Mouse (Mus musculus) small intestine, adult 2 months (tissue): ENCODE measurements at regions not wholly inside any gene's neighbourhood (a gene's known extent, or its start where the extent isn't known, plus 50 kb on each side); places are given as distances from the start of the nearest gene placed in this dataset.

Source experiments
- H3K27ac ChIP-seq: fragments of 200-500 bp; 2 replicates; pipeline ENCODE4 v1.5.1; 2012; ENCODE audit warnings: low read depth, low read length, control low read depth, inconsistent platforms; ENCODE audit not compliant: insufficient read depth
- H3K27me3 ChIP-seq: fragments of 200-500 bp; 2 replicates; pipeline ENCODE4 v1.6.1; 2012; ENCODE audit warnings: mild to moderate bottlenecking, moderate library complexity, low read length, inconsistent platforms; ENCODE audit not compliant: control insufficient read depth, insufficient read depth
- H3K36me3 ChIP-seq: fragments of 200-500 bp; 2 replicates; pipeline ENCODE4 v1.6.1; 2012; ENCODE audit warnings: mild to moderate bottlenecking, low read length, control low read depth, inconsistent platforms; ENCODE audit not compliant: control insufficient read depth, insufficient read depth
- H3K4me1 ChIP-seq: fragments of 200-500 bp; 2 replicates; pipeline ENCODE4 v1.6.1; 2012; ENCODE audit warnings: low read length, inconsistent platforms, mixed read lengths; ENCODE audit not compliant: control insufficient read depth, insufficient read depth, insufficient read length
- H3K4me3 ChIP-seq: fragments of 200-500 bp; 2 replicates; pipeline ENCODE4 v1.5.1; 2012; ENCODE audit warnings: low read depth, mild to moderate bottlenecking, control low read depth, inconsistent platforms, low read length, moderate library complexity
- CTCF ChIP-seq: fragments of 200-500 bp; IDR thresholded peaks from 2 replicates; pipeline ENCODE4 v1.5.1; 2012; ENCODE audit warnings: low read depth, mild to moderate bottlenecking, control low read depth, inconsistent platforms, low read length, moderate library complexity, mixed read lengths; ENCODE audit not compliant: insufficient replicate concordance, insufficient read length; ENCODE audit errors: extremely low read depth
- POLR2A ChIP-seq: fragments of 200-500 bp; IDR thresholded peaks from 2 replicates; pipeline ENCODE4 v1.6.1; 2012; ENCODE audit warnings: low read depth, mild to moderate bottlenecking, control low read depth, inconsistent platforms, low read length, moderate library complexity
- WGBS: fragments of 180-500 bp; shearing (Covaris S2); methylation state at CpG from one replicate; pipeline ENCODE4 v1.1.7; 2018; 5-methylcytosine and 5-hydroxymethylcytosine counted together

GRCm38 (mm10) chr16:93272636-93273035, 331.2 kb downstream of the Setd4 start:
- Histone ChIP-seq H3K27ac (no peak overlapping the region), H3K4me1 (no peaks in the 10 kb centered on the region), H3K4me3 (no peak overlapping the region), H3K36me3 (no peaks in the 10 kb centered on the region), H3K27me3 (no peaks in the 10 kb centered on the region)
- TF ChIP-seq POLR2A = no peak
- no peak for TF ChIP-seq CTCF
- WGBS = 11% methylated on average over 8 of the region's 8 CpGs

DNA sequence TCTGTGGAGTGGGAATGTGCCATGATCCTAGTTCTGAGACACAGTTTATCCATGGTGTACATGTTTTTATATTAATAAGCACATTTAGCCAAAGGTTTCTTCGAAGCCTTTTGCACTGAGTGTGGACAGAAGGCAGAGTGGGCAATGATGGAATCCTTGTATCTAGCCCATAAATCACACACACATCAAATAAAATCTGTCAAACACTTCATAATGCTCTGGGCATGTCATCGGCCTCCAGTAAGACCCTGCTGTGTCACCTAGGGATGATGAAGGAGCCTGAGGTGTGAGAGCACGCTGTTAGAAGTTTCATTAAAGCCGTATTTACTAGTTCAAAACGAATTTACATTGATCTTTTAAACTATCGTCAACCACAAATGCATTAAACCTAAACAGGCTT, 331.7 kb downstream of the Setd4 start:
- 31% methylated on average over 6 of the region's 6 CpGs for WGBS
- H3K4me3 ChIP-seq = no peak overlapping the region
- TF ChIP-seq CTCF (no peak), POLR2A (no peak)
- no peaks in the 10 kb centered on the region for H3K4me1 ChIP-seq
- H3K27me3 ChIP-seq = no peaks in the 10 kb centered on the region
- H3K27ac ChIP-seq = no peak overlapping the region
- no peaks in the 10 kb centered on the region for H3K36me3 ChIP-seq

- Histone ChIP-seq H3K4me1 (peaks cover 3% of the 10 kb centered on the region; the same call in 1 of the 2 replicates), H3K4me3 (no peak overlapping the region), H3K27ac (no peak overlapping the region), H3K36me3 (no peaks in the 10 kb centered on the region), H3K27me3 (no peaks in the 10 kb centered on the region)
- 72% methylated on average over 4 of the region's 4 CpGs for WGBS
- TF ChIP-seq POLR2A (no peak), CTCF (no peak)
Measured at GRCm38 (mm10) chr16:93264061-93264585, 339.7 kb downstream of the Setd4 start.

GRCm38 (mm10) chr16:93263141-93263815, 340.6 kb downstream of the Setd4 start:
- TF ChIP-seq CTCF = no peak
- no peak for TF ChIP-seq POLR2A
- Histone ChIP-seq H3K27me3 (no peaks in the 10 kb centered on the region), H3K36me3 (no peaks in the 10 kb centered on the region), H3K4me1 (peaks cover 3% of the 10 kb centered on the region; the same call in 1 of the 2 replicates), H3K4me3 (no peak overlapping the region), H3K27ac (no peak overlapping the region)
- WGBS = 69% methylated on average over 8 of the region's 8 CpGs

GRCm38 (mm10) chr16:93246825-93247224, 357.0 kb downstream of the Setd4 start:
- no peaks in the 10 kb centered on the region for H3K27me3 ChIP-seq
- H3K36me3 ChIP-seq = no peaks in the 10 kb centered on the region
- H3K27ac ChIP-seq = no peak overlapping the region
- WGBS = 62% methylated on average over 7 of the region's 7 CpGs
- no peak overlapping the region for H3K4me3 ChIP-seq
- 0 out of 2 replicates have a peak, but pooled peaks cover 2% of the 10 kb centered on the region for H3K4me1 ChIP-seq
- TF ChIP-seq POLR2A = no peak
- TF ChIP-seq CTCF = no peak

GRCm38 (mm10) chr16:93245738-93246137, 358.1 kb downstream of the Setd4 start:
- no peaks in the 10 kb centered on the region for H3K27me3 ChIP-seq
- 0 out of 2 replicates have a peak, but pooled peaks cover 2% of the 10 kb centered on the region for H3K4me1 ChIP-seq
- no peak overlapping the region for H3K4me3 ChIP-seq
- no peaks in the 10 kb centered on the region for H3K36me3 ChIP-seq
- 62% methylated on average over 6 of the region's 6 CpGs for WGBS
- no peak overlapping the region for H3K27ac ChIP-seq
- TF ChIP-seq POLR2A = no peak
- no peak for TF ChIP-seq CTCF

- Histone ChIP-seq H3K4me1 (no peaks in the 10 kb centered on the region), H3K27me3 (no peaks in the 10 kb centered on the region), H3K36me3 (no peaks in the 10 kb centered on the region), H3K27ac (no peak overlapping the region), H3K4me3 (no peak overlapping the region)
- TF ChIP-seq POLR2A = no peak
- no peak for TF ChIP-seq CTCF
- 80% methylated on average over 4 of the region's 4 CpGs for WGBS
Measured at GRCm38 (mm10) chr16:93238898-93239297, 365.0 kb downstream of the Setd4 start.
